22 mouse cellular contexts compared by ENCODE assay signal in the genomic region with DNA sequence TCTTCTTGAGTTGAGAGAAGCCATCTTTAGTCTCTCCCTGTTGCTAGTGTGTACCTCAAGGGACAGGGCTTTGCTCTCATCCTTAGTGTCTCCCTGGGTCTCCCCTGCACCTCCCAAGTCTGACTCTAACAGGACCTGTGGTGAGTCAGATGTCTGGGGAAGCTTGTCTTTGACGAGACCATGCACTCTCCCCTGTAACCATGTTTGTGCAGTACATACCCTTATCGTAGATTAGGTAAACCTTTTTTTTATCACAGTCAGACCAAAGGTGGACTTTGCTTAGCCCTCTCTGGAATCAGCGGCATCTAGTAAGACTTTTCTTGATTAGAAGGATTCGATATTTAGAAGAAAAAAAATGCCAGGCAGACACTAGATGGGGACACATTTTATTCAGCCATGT. TPM values are rescaled to one million over a fixed set of nuclear protein-coding genes. Genes with fewer than 3 reads are reported as not detected.
"Had no signal": no experiment of that assay in that cellular context is flagged by ENCODE, and none has a peak within 500 bp of the region (broad histone marks: within the 10 kb centered on the region; RNA-seq: fewer than 3 reads in every experiment).

No protein-coding gene starts in this region.

- H3K36me3 ChIP-seq: midbrain, embryonic 10.5 days; midbrain, embryonic 12.5 days; neural tube, embryonic 13.5 days; neural tube, embryonic 15.5 days had no signal

- H3K27me3 ChIP-seq: midbrain, embryonic 12.5 days; neural tube, embryonic 13.5 days; neural tube, embryonic 15.5 days had no signal

- H3K27ac ChIP-seq: liver, embryonic 14.5 days; midbrain, embryonic 10.5 days; midbrain, embryonic 12.5 days; neural tube, embryonic 13.5 days; neural tube, embryonic 15.5 days had no signal

- H3K4me2 ChIP-seq: liver, embryonic 11.5 days; lung, embryonic 14.5 days; midbrain, embryonic 12.5 days; neural tube, embryonic 13.5 days; neural tube, embryonic 15.5 days had no signal

- H3K9me3 ChIP-seq: midbrain, embryonic 10.5 days; midbrain, embryonic 12.5 days; neural tube, embryonic 13.5 days; neural tube, embryonic 15.5 days had no signal

- H3K4me3 ChIP-seq: midbrain, embryonic 10.5 days; midbrain, embryonic 12.5 days; myocyte; neural tube, embryonic 13.5 days; neural tube, embryonic 15.5 days had no signal

- ATAC-seq: midbrain, embryonic 16.5 days had no signal

- H3K4me1 ChIP-seq: midbrain, embryonic 10.5 days; midbrain, embryonic 12.5 days; neural tube, embryonic 13.5 days; neural tube, embryonic 15.5 days had no signal

- DNase-seq: lung, adult 18-20 months; lung, embryonic 14.5 days; lung, postnatal 10 days; lung, postnatal 4 days; midbrain, embryonic 14.5 days; retina, postnatal 1 day; right cerebral cortex, adult 18-20 months; spleen, adult 18-20 months; thymus, adult 2 months; thymus, postnatal 25 days; thymus, postnatal 4 days had no signal

- H3K9ac ChIP-seq: liver, embryonic 14.5 days; lung, embryonic 14.5 days; midbrain, embryonic 12.5 days; neural tube, embryonic 13.5 days; neural tube, embryonic 15.5 days had no signal

RNA-seq across cellular contexts. Expression of a gene that starts 16.1 kb away (rescaled TPM):
- polyA plus RNA-seq: myocyte had no signal

RNA-seq across cellular contexts. Expression of a gene that starts 32.0 kb away (rescaled TPM):
- polyA plus RNA-seq: liver, embryonic 11.5 days; liver, embryonic 14.5 days; lung, embryonic 14.5 days; lung, embryonic 16.5 days; midbrain, embryonic 10.5 days; midbrain, embryonic 12.5 days; midbrain, embryonic 14.5 days; myocyte; neural tube, embryonic 11.5 days; testis, adult 2 months had no signal

RNA-seq across cellular contexts. Expression of a gene that starts 38.9 kb away (rescaled TPM):
- polyA plus RNA-seq: midbrain, embryonic 10.5 days; midbrain, embryonic 12.5 days; neural tube, embryonic 11.5 days; neural tube, embryonic 13.5 days had no signal
